Mouse (Mus musculus) activated CD4-positive, CD25-positive, alpha-beta regulatory T cell (primary cell): ENCODE results near the gene Olfr1036. TPM values are rescaled to one million over a fixed set of nuclear protein-coding genes. Genes with fewer than 3 reads are reported as not detected.

Experiments
- polyA plus RNA-seq, 2 experiments: library from polyadenylated mRNA; unstranded; fragments of 100-300 nt; shearing (Covaris generic); gene quantifications; one replicate each; pipeline ENCODE4 v1.2.1; 2017

Gene Olfr1036
- not detected for polyA plus RNA-seq

DNA sequence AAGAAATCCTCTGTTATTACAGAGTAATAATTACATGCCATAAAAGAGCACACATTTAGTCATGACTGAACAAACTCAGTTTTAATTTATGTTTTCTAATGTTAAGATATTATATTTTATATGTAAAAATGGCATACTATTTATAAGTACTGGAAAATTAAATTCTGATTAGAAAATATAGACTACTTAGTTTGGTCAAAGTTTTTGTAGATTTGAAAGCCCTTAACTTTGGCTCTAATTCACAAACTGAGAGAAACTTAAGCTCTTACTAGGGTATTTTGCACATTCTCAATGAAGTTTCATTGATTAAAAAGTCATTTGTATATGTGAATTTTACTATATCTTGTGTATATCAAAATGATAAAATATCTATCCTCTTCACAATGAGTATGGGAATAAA lies at the start of gene Olfr1036:
Gene Olfr1036, plus strand, starts transcription at position 301 of the 400 bp plus-strand sequence.

DNA sequence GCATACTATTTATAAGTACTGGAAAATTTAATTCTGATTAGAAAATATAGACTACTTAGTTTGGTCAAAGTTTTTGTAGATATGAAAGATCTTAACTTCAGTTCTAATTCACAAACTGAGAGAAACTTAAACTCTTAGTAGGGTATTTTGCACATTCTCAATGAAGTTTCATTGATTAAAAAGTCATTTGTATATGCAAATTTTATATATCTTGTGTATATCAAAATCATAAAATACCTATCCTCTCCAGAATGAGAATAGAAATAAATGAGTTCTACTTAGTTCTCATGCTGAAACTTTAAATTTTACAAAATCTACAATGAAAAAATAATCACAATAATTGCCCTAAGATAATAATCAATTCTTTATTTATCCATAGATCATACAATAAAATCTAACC lies 28.2 kb upstream of the Olfr1036 start, which contains the start of gene Olfr1034:
Gene Olfr1034, plus strand, starts transcription at position 301 of the 400 bp plus-strand sequence.

DNA sequence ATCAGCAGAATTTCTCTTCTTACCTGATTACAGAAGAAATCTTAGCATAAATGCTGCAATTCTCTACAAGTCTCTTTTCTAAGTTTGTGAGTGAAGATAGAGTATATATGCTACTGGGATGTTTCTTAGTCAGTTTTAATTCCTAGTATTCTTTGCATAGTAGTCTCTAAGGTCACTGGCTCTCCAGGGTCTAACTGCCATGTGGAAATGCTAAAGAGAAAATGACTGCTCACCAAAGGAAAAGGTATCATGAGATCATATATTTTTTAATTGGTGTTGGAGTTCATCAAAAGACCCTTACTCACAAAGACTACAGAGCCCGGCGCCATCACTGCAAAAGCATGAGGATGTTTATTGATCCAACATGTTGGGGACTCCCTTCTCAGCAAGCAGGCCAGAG lies 13.5 kb downstream of the Olfr1036 start, which contains the start of gene Olfr1037:
Gene Olfr1037, minus strand, starts transcription at position 101 of the 400 bp plus-strand sequence.

Other genes starting within 250 kb of the Olfr1036 start
- not detected for gene Olfr1019, start 228.5 kb upstream of the Olfr1036 start, polyA plus RNA-seq
- gene Olfr1020, start 227.0 kb upstream of the Olfr1036 start, polyA plus RNA-seq: under 1 TPM in 1 of 2 experiments, not detected in 1; 0.10 TPM
- gene Olfr1022, start 205.4 kb upstream of the Olfr1036 start, polyA plus RNA-seq: not detected
- gene Olfr1023, start 188.4 kb upstream of the Olfr1036 start, polyA plus RNA-seq: not detected
- not detected for gene Olfr1024, start 168.9 kb upstream of the Olfr1036 start, polyA plus RNA-seq
- gene Olfr1025-ps1, start 158.8 kb upstream of the Olfr1036 start, polyA plus RNA-seq: under 1 TPM in 1 of 2 experiments, not detected in 1; 0.06 TPM
- under 1 TPM in 1 of 2 experiments, not detected in 1; 0.31 TPM for gene Olfr1026, start 152.4 kb upstream of the Olfr1036 start, polyA plus RNA-seq
- not detected for gene Olfr1028, start 123.6 kb upstream of the Olfr1036 start, polyA plus RNA-seq
- gene Olfr1029, start 100.1 kb upstream of the Olfr1036 start, polyA plus RNA-seq: under 1 TPM in 1 of 2 experiments, not detected in 1; 0.45 TPM
- under 1 TPM in 1 of 2 experiments, not detected in 1; 1.00 TPM for gene Olfr1030, start 94.7 kb upstream of the Olfr1036 start, polyA plus RNA-seq
- not detected for gene Olfr1031, start 83.7 kb upstream of the Olfr1036 start, polyA plus RNA-seq
- not detected for gene Olfr1032, start 68.5 kb upstream of the Olfr1036 start, polyA plus RNA-seq
- gene Olfr1033, start 53.4 kb upstream of the Olfr1036 start, polyA plus RNA-seq: 1 to 10 TPM; 1.7 to 3.3 TPM
- under 1 TPM in 1 of 2 experiments, not detected in 1; 0.07 TPM for gene Olfr1034, start 28.1 kb upstream of the Olfr1036 start, polyA plus RNA-seq
- gene Olfr1037, start 13.4 kb downstream of the Olfr1036 start, polyA plus RNA-seq: not detected
- not detected for gene Olfr1039, start 61.9 kb downstream of the Olfr1036 start, polyA plus RNA-seq
- gene Olfr1040, start 72.7 kb downstream of the Olfr1036 start, polyA plus RNA-seq: not detected
- under 1 TPM; 0.11 to 0.16 TPM for gene Olfr1042, start 87.8 kb downstream of the Olfr1036 start, polyA plus RNA-seq
- gene Olfr1043, start 93.5 kb downstream of the Olfr1036 start, polyA plus RNA-seq: under 1 TPM; 0.13 to 0.81 TPM
- gene Olfr1044, start 103.8 kb downstream of the Olfr1036 start, polyA plus RNA-seq: under 1 TPM in 1 of 2 experiments, not detected in 1; 0.49 TPM
- gene Olfr52, start 111.7 kb downstream of the Olfr1036 start, polyA plus RNA-seq: 1 to 10 TPM in 1 of 2 experiments, not detected in 1; 1.2 TPM
- under 1 TPM in 1 of 2 experiments, not detected in 1; 0.43 TPM for gene Olfr1045, start 129.0 kb downstream of the Olfr1036 start, polyA plus RNA-seq
- gene Olfr1046, start 145.3 kb downstream of the Olfr1036 start, polyA plus RNA-seq: under 1 TPM in 1 of 2 experiments, not detected in 1; 0.17 TPM
- gene Olfr1047, start 157.4 kb downstream of the Olfr1036 start, polyA plus RNA-seq: not detected
- gene Olfr1048, start 166.3 kb downstream of the Olfr1036 start, polyA plus RNA-seq: under 1 TPM in 1 of 2 experiments, not detected in 1; 0.39 TPM
- gene Olfr1049, start 184.3 kb downstream of the Olfr1036 start, polyA plus RNA-seq: not detected
- not detected for gene Olfr1051, start 205.1 kb downstream of the Olfr1036 start, polyA plus RNA-seq
- not detected for gene Olfr1052, start 218.5 kb downstream of the Olfr1036 start, polyA plus RNA-seq
- not detected for gene Olfr1053, start 241.3 kb downstream of the Olfr1036 start, polyA plus RNA-seq